Mouse (Mus musculus): ENCODE data around the gene E330034G19Rik. TPM values are rescaled to one million over a fixed set of nuclear protein-coding genes. Genes with fewer than 3 reads are reported as not detected.

E330034G19Rik gene
- not detected in 2 replicates for polyA plus RNA-seq (2012)

GRCm38 (mm10) chr14:24292914-24293313 is at the start of gene E330034G19Rik:
E330034G19Rik (plus strand) TSS chr14:24293214.
- TF ChIP-seq GATA1 (IDR thresholded peaks at IDR 0.05; ENCODE audit: low read length): no peak

GRCm38 (mm10) chr14:24244330-24245176 is 48.5 kb upstream of the E330034G19Rik start:
- TF ChIP-seq GATA1 (IDR thresholded peaks at IDR 0.05; ENCODE audit: low read length): no peak

GRCm38 (mm10) chr14:24245177-24246081 is 47.6 kb upstream of the E330034G19Rik start, which contains the start of gene Dlg5:
Dlg5 (minus strand) TSS chr14:24245920.
- no peak for TF ChIP-seq GATA1 (IDR thresholded peaks at IDR 0.05; ENCODE audit: low read length)

GRCm38 (mm10) chr14:24249926-24250325 is 43.1 kb upstream of the E330034G19Rik start:
- TF ChIP-seq GATA1 (IDR thresholded peaks at IDR 0.05; ENCODE audit: low read length): no peak

GRCm38 (mm10) chr14:24251326-24251725 is 41.7 kb upstream of the E330034G19Rik start:
- TF ChIP-seq GATA1 (IDR thresholded peaks at IDR 0.05; ENCODE audit: low read length): no peak

- TF ChIP-seq GATA1 (IDR thresholded peaks at IDR 0.05; ENCODE audit: low read length): no peak
Measured at GRCm38 (mm10) chr14:24253611-24254202, 39.3 kb upstream of the E330034G19Rik start.

- TF ChIP-seq GATA1 (IDR thresholded peaks at IDR 0.05; ENCODE audit: low read length): no peak
Measured at GRCm38 (mm10) chr14:24255956-24256355, 37.1 kb upstream of the E330034G19Rik start.

- TF ChIP-seq GATA1 (IDR thresholded peaks at IDR 0.05; ENCODE audit: low read length): no peak
Measured at GRCm38 (mm10) chr14:24260391-24260790, 32.6 kb upstream of the E330034G19Rik start.

GRCm38 (mm10) chr14:24262382-24262781 is 30.6 kb upstream of the E330034G19Rik start:
- TF ChIP-seq GATA1 (IDR thresholded peaks at IDR 0.05; ENCODE audit: low read length): no peak

GRCm38 (mm10) chr14:24262915-24263314 is 30.1 kb upstream of the E330034G19Rik start:
- no peak for TF ChIP-seq GATA1 (IDR thresholded peaks at IDR 0.05; ENCODE audit: low read length)

GRCm38 (mm10) chr14:24269571-24269970 is 23.4 kb upstream of the E330034G19Rik start:
- TF ChIP-seq GATA1 (IDR thresholded peaks at IDR 0.05; ENCODE audit: low read length): no peak

GRCm38 (mm10) chr14:24273575-24273974 is 19.4 kb upstream of the E330034G19Rik start:
- TF ChIP-seq GATA1 (IDR thresholded peaks at IDR 0.05; ENCODE audit: low read length): no peak

GRCm38 (mm10) chr14:24275534-24275933 is 17.5 kb upstream of the E330034G19Rik start:
- no peak for TF ChIP-seq GATA1 (IDR thresholded peaks at IDR 0.05; ENCODE audit: low read length)

- TF ChIP-seq GATA1 (IDR thresholded peaks at IDR 0.05; ENCODE audit: low read length): no peak
Measured at GRCm38 (mm10) chr14:24281278-24281677, 11.7 kb upstream of the E330034G19Rik start.

- TF ChIP-seq GATA1 (IDR thresholded peaks at IDR 0.05; ENCODE audit: low read length): no peak
Measured at GRCm38 (mm10) chr14:24282276-24282675, 10.7 kb upstream of the E330034G19Rik start.

GRCm38 (mm10) chr14:24286136-24286535 is 6.9 kb upstream of the E330034G19Rik start:
- TF ChIP-seq GATA1 (IDR thresholded peaks at IDR 0.05; ENCODE audit: low read length): no peak

All from G1E-ER4 (cell line).